Mouse (Mus musculus) heart, embryonic 16.5 days (tissue): ENCODE results near the gene Pgpep1. TPM values are rescaled to one million over a fixed set of nuclear protein-coding genes. Genes with fewer than 3 reads are reported as not detected.

Source experiments
- ATAC-seq: fragments of 200-750 bp; cut with Nextera tagmentation; replicated peaks from 2 replicates; pipeline ENCODE4 v1.8.0; 2017; ENCODE audit warnings: moderate number of reproducible peaks; ENCODE audit not compliant: insufficient read depth, low FRiP score; ENCODE audit errors: extremely low read depth
- H3K27ac ChIP-seq: fragments of 300-500 bp; sonication (generic); 2 replicates; pipeline ENCODE4 v1.5.1; 2014; ENCODE audit warnings: mild to moderate bottlenecking, low read length, control low read depth, moderate library complexity
- H3K27me3 ChIP-seq: fragments of 300-500 bp; sonication (generic); 2 replicates; pipeline ENCODE4 v1.6.1; 2014; ENCODE audit warnings: low read length, mixed read lengths; ENCODE audit not compliant: control insufficient read depth, insufficient read depth
- H3K36me3 ChIP-seq: fragments of 300-500 bp; sonication (generic); 2 replicates; pipeline ENCODE4 v1.6.1; 2014; ENCODE audit not compliant: control insufficient read depth, insufficient read depth
- H3K4me1 ChIP-seq: fragments of 300-500 bp; sonication (generic); 2 replicates; pipeline ENCODE4 v1.6.1; 2014; ENCODE audit warnings: low read length, mixed read lengths; ENCODE audit not compliant: control insufficient read depth, insufficient read depth
- H3K4me2 ChIP-seq: fragments of 300-500 bp; sonication (generic); 2 replicates; pipeline ENCODE4 v1.6.1; 2014; ENCODE audit warnings: low read depth, mild to moderate bottlenecking, control low read depth, low read length
- H3K4me3 ChIP-seq: fragments of 300-500 bp; sonication (generic); 2 replicates; pipeline ENCODE4 v1.5.1; 2014; ENCODE audit warnings: mild to moderate bottlenecking, control low read depth, low read length
- H3K9ac ChIP-seq: fragments of 300-500 bp; sonication (generic); 2 replicates; pipeline ENCODE4 v1.6.1; 2014; ENCODE audit warnings: low read length, control low read depth
- H3K9me3 ChIP-seq: fragments of 300-500 bp; sonication (generic); replicated peaks from 2 replicates; pipeline ENCODE4 v1.6.1; 2016; ENCODE audit warnings: low read length; ENCODE audit not compliant: control insufficient read depth
- WGBS: fragments of 180-500 bp; shearing (Covaris S2); extraction: QIAGEN DNeasy Blood & Tissue Kit; methylation state at CpG from one replicate; pipeline ENCODE4 v1.1.7; 2014; 5-methylcytosine and 5-hydroxymethylcytosine counted together
- polyA plus RNA-seq: library from polyadenylated mRNA; unstranded; fragments of >200 nt; fragmentation: Nextera tagmentation; extraction: Ambion mirVana; gene quantifications from 2 replicates; pipeline ENCODE4 v1.2.1, GENCODE M21; 2015

The Pgpep1 gene
- polyA plus RNA-seq, 1 experiment from 2014 or later, result 36.7 TPM

DNA sequence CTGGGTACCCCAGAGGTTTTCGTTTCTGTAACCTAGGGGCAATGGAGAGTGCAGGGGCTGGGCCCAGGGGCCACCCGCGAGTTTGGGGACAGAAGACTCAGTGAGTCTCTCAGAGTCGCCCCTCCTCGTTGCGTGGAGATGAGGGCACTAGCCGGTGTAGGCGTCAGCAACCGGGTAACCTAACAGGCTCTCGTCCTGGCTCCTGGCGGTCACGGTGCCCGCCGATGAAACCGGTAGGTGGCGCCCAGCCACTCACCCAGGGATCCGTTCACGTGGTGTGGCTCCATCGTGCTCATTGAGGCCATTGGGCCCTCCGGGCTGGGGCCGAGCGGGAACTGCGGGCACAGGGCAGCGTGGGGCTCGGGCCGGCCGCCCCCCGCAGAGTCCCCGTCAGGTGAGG lies 61.9 kb downstream of the Pgpep1 start:
- Histone ChIP-seq H3K9ac (peak overlapping the region; percentile 83), H3K27ac (peak overlapping the region; percentile 30; the same call in 1 of the 2 replicates), H3K36me3 (peaks cover 19% of the 10 kb centered on the region), H3K4me3 (peak overlapping the region; percentile 59), H3K27me3 (no peaks in the 10 kb centered on the region), H3K4me2 (peak overlapping the region; percentile 87), H3K4me1 (peaks cover 40% of the 10 kb centered on the region), H3K9me3 (no peaks in the 10 kb centered on the region)
- 13% methylated on average over 29 of the region's 29 CpGs for WGBS
- peak; percentile 29; the same call in 1 of the 2 replicates for ATAC-seq

DNA sequence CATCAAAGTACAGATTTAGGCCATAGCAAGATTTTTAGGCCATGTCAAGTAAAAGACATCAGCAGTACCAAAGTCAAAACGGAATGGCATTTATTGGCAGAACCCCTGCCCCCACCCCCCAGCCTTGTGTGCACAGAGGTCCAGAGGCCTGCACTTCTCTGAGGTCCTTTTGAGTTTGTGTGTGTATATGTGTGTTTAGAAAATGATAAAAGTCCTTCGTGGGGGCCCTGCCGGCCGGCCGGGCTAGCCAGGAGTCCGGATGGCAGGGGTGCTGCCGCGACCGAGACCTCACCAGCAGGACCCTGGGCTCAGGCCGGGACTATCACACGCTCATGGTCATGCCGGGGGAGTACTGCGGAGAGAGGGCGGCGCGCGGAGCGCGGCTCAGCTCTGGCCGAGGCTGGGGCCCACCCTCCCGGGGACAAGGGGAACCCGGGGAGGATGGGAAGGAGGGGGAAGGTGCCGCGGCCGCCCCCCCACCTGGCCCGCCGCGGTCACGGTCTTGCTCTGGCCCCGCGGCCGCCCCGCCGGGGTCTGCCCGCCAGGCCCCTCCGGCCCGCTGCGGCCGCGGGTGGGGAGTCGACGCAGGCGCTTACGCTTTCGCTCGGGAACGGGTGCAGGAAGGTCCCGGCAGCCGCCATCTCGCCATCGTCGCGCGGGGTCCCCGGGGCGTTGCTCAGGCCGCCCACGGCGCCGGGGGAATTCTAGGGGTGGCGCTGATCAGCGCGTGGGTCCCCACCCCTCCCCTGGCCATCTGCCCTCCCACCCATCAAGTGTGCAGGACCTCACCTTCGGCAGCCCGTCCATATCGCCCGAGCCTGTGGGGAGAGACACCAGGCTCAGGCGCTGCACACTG lies 62.5 kb downstream of the Pgpep1 start:
- peaks cover 16% of the 10 kb centered on the region for H3K36me3 ChIP-seq
- peaks cover 42% of the 10 kb centered on the region for H3K4me1 ChIP-seq
- no peaks in the 10 kb centered on the region for H3K9me3 ChIP-seq
- ATAC-seq, result no peak
- peak overlapping the region; percentile 87 for H3K4me2 ChIP-seq
- H3K9ac ChIP-seq, result peak overlapping the region; percentile 83
- WGBS, result 16% methylated on average over 68 of the region's 68 CpGs
- H3K27ac ChIP-seq, result peak overlapping the region; percentile 30; the same call in 1 of the 2 replicates
- peak overlapping the region; percentile 59 for H3K4me3 ChIP-seq
- no peaks in the 10 kb centered on the region for H3K27me3 ChIP-seq

- Histone ChIP-seq H3K9ac (peak overlapping the region; percentile 83), H3K27me3 (no peaks in the 10 kb centered on the region), H3K4me2 (peak overlapping the region; percentile 87; the same call in 1 of the 2 replicates), H3K4me1 (peaks cover 42% of the 10 kb centered on the region), H3K4me3 (no peak overlapping the region), H3K36me3 (peaks cover 10% of the 10 kb centered on the region), H3K9me3 (no peaks in the 10 kb centered on the region), H3K27ac (no peak overlapping the region)
- 88% methylated on average over 17 of the region's 17 CpGs for WGBS
- ATAC-seq, result no peak
Observed at GRCm38 (mm10) chr8:70596775-70597416, 63.3 kb downstream of the Pgpep1 start.

Other genes starting within 250 kb of the Pgpep1 start
- 10.2 and 10.7 TPM in 2 replicates for gene Crtc1, start 220.8 kb downstream of the Pgpep1 start, polyA plus RNA-seq
- gene Klhl26, start 183.4 kb downstream of the Pgpep1 start, polyA plus RNA-seq, result 9.9 and 12.4 TPM in 2 replicates
- gene Tmem59l, start 173.0 kb downstream of the Pgpep1 start, polyA plus RNA-seq, result 0.13 and 0.41 TPM in 2 replicates
- 3.2 and 17.8 TPM in 2 replicates for gene Crlf1, start 167.2 kb downstream of the Pgpep1 start, polyA plus RNA-seq
- gene Rex1bd, start 153.6 kb downstream of the Pgpep1 start, polyA plus RNA-seq, result 122 and 129 TPM in 2 replicates
- 691 and 770 TPM in 2 replicates for gene Uba52, start 149.6 kb downstream of the Pgpep1 start, polyA plus RNA-seq
- gene Fkbp8, start 132.7 kb downstream of the Pgpep1 start, polyA plus RNA-seq, result 273 and 275 TPM in 2 replicates
- gene Kxd1, start 132.4 kb downstream of the Pgpep1 start, polyA plus RNA-seq, result 74.4 and 77.6 TPM in 2 replicates
- 14.0 and 15.4 TPM in 2 replicates for gene Ell, start 120.9 kb downstream of the Pgpep1 start, polyA plus RNA-seq
- 111 and 117 TPM in 2 replicates for gene Isyna1, start 66.0 kb downstream of the Pgpep1 start, polyA plus RNA-seq
- 68.4 and 69.5 TPM in 2 replicates for gene Ssbp4, start 51.5 kb downstream of the Pgpep1 start, polyA plus RNA-seq
- 1.8 and 2.3 TPM in 2 replicates for gene Lrrc25, start 44.2 kb downstream of the Pgpep1 start, polyA plus RNA-seq
- gene Gdf15, start 27.9 kb downstream of the Pgpep1 start, polyA plus RNA-seq, result 1.2 and 1.6 TPM in 2 replicates
- 252 and 258 TPM in 2 replicates for gene Lsm4, start 12.9 kb upstream of the Pgpep1 start, polyA plus RNA-seq
- 58.7 and 59.3 TPM in 2 replicates for gene Jund, start 38.6 kb upstream of the Pgpep1 start, polyA plus RNA-seq
- 0.05 TPM in 1 of 2 replicates, not detected in the other for gene Iqcn, start 43.1 kb upstream of the Pgpep1 start, polyA plus RNA-seq
- not detected in 2 replicates for gene Gm3336, start 58.2 kb upstream of the Pgpep1 start, polyA plus RNA-seq
- gene Pde4c, start 63.3 kb upstream of the Pgpep1 start, polyA plus RNA-seq, result 0.38 and 0.55 TPM in 2 replicates
- gene Rab3a, start 94.3 kb upstream of the Pgpep1 start, polyA plus RNA-seq, result 29.1 and 30.0 TPM in 2 replicates
- 44.0 and 50.5 TPM in 2 replicates for gene Mpv17l2, start 100.6 kb upstream of the Pgpep1 start, polyA plus RNA-seq
- 42.1 and 43.3 TPM in 2 replicates for gene Pik3r2, start 116.3 kb upstream of the Pgpep1 start, polyA plus RNA-seq
- gene Mast3, start 144.7 kb upstream of the Pgpep1 start, polyA plus RNA-seq, result 7.3 and 9.3 TPM in 2 replicates
- gene Il12rb1, start 148.1 kb upstream of the Pgpep1 start, polyA plus RNA-seq, result 0.77 and 1.6 TPM in 2 replicates
- 3.7 and 3.8 TPM in 2 replicates for gene Arrdc2, start 179.3 kb upstream of the Pgpep1 start, polyA plus RNA-seq
- 4.1 and 4.2 TPM in 2 replicates for gene Kcnn1, start 202.9 kb upstream of the Pgpep1 start, polyA plus RNA-seq
- 82.3 and 91.8 TPM in 2 replicates for gene Ccdc124, start 213.5 kb upstream of the Pgpep1 start, polyA plus RNA-seq
- gene Slc5a5, start 232.4 kb upstream of the Pgpep1 start, polyA plus RNA-seq, result 0.31 and 0.43 TPM in 2 replicates
- gene Rpl18a, start 237.0 kb upstream of the Pgpep1 start, polyA plus RNA-seq, result 2,334 and 2,733 TPM in 2 replicates
- 36.9 and 38.1 TPM in 2 replicates for gene Map1s, start 245.5 kb upstream of the Pgpep1 start, polyA plus RNA-seq